Mouse (Mus musculus) forebrain, embryonic 16.5 days (tissue): ENCODE measurements around the gene F2rl2. TPM values are rescaled to one million over a fixed set of nuclear protein-coding genes. Genes with fewer than 3 reads are reported as not detected.

Source experiments
- ATAC-seq: fragments of 200-750 bp; cut with Nextera tagmentation; 2 replicates; pipeline ENCODE4 v1.8.0; 2017; ENCODE audit warnings: mild to moderate bottlenecking, moderate library complexity
- H3K27ac ChIP-seq: fragments of 300-500 bp; sonication (generic); 2 replicates; pipeline ENCODE4 v1.5.1; 2014; ENCODE audit warnings: low read length, control low read depth
- H3K27me3 ChIP-seq: fragments of 300-500 bp; sonication (generic); replicated peaks from 2 replicates; pipeline ENCODE4 v1.6.1; 2014; ENCODE audit warnings: low read length; ENCODE audit not compliant: control insufficient read depth, insufficient read depth
- H3K36me3 ChIP-seq: fragments of 300-500 bp; sonication (generic); 2 replicates; pipeline ENCODE4 v1.6.1; 2014; ENCODE audit not compliant: control insufficient read depth, insufficient read depth
- H3K4me1 ChIP-seq: fragments of 300-500 bp; sonication (generic); replicated peaks from 2 replicates; pipeline ENCODE4 v1.6.1; 2014; ENCODE audit warnings: low read length; ENCODE audit not compliant: control insufficient read depth, insufficient read depth
- H3K4me2 ChIP-seq: fragments of 300-500 bp; sonication (generic); 2 replicates; pipeline ENCODE4 v1.6.1; 2014; ENCODE audit warnings: mild to moderate bottlenecking, low read length, control low read depth
- H3K4me3 ChIP-seq: fragments of 300-500 bp; sonication (generic); replicated peaks from 2 replicates; pipeline ENCODE4 v1.5.1; 2014; ENCODE audit warnings: mild to moderate bottlenecking, low read length, control low read depth
- H3K9ac ChIP-seq: fragments of 300-500 bp; sonication (generic); replicated peaks from 2 replicates; pipeline ENCODE4 v1.6.1; 2014; ENCODE audit warnings: low read depth, low read length, control low read depth
- H3K9me3 ChIP-seq: fragments of 300-500 bp; sonication (generic); 2 replicates; pipeline ENCODE4 v1.6.1; 2016; ENCODE audit warnings: low read length; ENCODE audit not compliant: control insufficient read depth
- WGBS: fragments of 180-500 bp; shearing (Covaris S2); extraction: QIAGEN DNeasy Blood & Tissue Kit; methylation state at CpG from one replicate; pipeline ENCODE4 v1.1.7; 2014; 5-methylcytosine and 5-hydroxymethylcytosine counted together
- polyA plus RNA-seq: library from polyadenylated mRNA; unstranded; fragments of >200 nt; fragmentation: Nextera tagmentation; extraction: Ambion mirVana; gene quantifications from 2 replicates; pipeline ENCODE4 v1.2.1, GENCODE M21; 2015

Gene F2rl2
- polyA plus RNA-seq, 1 experiment from 2014 or later: 0.24 TPM

DNA sequence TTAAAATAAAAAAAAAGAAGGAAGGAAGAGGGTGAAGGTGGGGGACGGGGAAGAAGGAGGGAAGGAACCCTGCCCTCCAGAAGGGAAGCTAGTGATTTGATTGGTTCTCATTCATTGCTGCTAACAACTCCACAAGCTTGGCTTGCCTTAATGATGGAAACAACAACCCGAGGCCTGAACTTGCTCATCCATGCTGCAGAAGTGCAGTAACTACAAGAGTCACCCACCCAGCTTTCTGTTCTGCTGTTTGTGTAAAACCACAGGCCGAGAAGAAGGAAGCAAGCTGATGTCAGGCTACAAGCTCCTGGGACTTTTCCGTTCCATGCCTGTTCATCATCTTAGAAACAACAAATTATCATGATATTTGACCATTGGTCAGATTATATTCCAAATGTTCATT lies 18.7 kb downstream of the F2rl2 start:
- no peak for ATAC-seq
- peaks cover 9% of the 10 kb centered on the region; the same call in 1 of the 2 replicates for H3K4me1 ChIP-seq
- no peak overlapping the region for H3K9ac ChIP-seq
- H3K27ac ChIP-seq: no peak overlapping the region
- H3K27me3 ChIP-seq: no peaks in the 10 kb centered on the region
- H3K36me3 ChIP-seq: no peaks in the 10 kb centered on the region
- no peak overlapping the region for H3K4me2 ChIP-seq
- no peaks in the 10 kb centered on the region for H3K9me3 ChIP-seq
- 83% methylated on average over 4 of the region's 4 CpGs for WGBS
- no peak overlapping the region for H3K4me3 ChIP-seq

DNA sequence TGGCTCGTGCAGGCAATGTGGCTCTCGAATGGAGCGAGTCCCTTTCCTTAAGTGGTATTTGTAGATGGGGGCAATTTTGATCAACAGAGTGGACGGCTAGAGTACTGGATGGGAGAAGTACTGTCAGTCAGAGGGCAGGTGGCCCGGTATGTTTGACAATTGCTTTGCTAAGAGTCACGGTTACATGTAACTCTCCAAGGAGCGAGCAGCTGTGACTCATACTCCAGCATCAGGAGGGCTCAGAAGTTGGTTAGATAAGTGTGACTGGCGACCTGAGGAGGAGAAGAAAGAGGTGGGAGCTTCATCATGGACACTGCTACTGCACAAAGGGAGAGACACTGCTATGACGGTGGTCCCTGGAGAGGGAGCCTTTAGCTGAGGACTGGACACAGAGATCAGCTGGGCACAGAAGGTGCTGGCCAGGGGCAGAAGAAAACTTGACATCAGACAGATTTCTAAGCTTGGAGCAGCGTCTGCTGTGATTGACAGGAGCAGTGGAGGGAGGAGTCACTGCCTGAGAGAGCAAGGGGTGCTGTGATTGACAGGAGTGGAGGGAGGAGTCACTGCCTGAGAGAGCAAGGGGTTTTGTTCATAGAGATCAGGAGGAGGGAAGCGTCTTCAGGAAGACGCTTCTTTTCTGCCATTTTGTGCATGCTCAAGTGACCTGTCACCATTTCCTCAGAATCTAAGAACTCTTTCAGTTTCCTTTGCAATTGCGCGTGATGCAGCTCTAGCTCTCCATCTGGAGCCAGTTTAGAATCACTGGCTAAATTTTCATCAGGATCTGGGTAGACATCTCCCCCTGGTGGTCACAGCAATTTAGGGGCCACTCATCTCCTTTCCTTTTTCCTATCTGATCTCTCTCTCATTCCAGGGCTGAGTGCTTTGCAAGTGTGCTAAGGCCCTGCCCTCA lies 22.9 kb downstream of the F2rl2 start:
- ATAC-seq: peak; percentile 96
- Histone ChIP-seq H3K27me3 (no peaks in the 10 kb centered on the region), H3K4me3 (peak overlapping the region; percentile 23), H3K27ac (no peak overlapping the region), H3K9ac (no peak overlapping the region), H3K9me3 (no peaks in the 10 kb centered on the region), H3K4me2 (peak overlapping the region; percentile 42), H3K36me3 (no peaks in the 10 kb centered on the region), H3K4me1 (peaks cover 5% of the 10 kb centered on the region; the same call in 1 of the 2 replicates)
- 58% methylated on average over 14 of the region's 14 CpGs for WGBS

- H3K9me3 ChIP-seq: no peaks in the 10 kb centered on the region
- H3K4me2 ChIP-seq: no peak overlapping the region
- 95% methylated on average over 4 of the region's 4 CpGs for WGBS
- no peaks in the 10 kb centered on the region for H3K4me1 ChIP-seq
- no peak overlapping the region for H3K27ac ChIP-seq
- H3K4me3 ChIP-seq: no peak overlapping the region
- H3K27me3 ChIP-seq: no peaks in the 10 kb centered on the region
- ATAC-seq: no peak
- H3K9ac ChIP-seq: no peak overlapping the region
- H3K36me3 ChIP-seq: no peaks in the 10 kb centered on the region
These were observed 33.8 kb downstream of the F2rl2 start for GRCm38 (mm10) chr13:95730491-95730890.

- no peak overlapping the region for H3K27ac ChIP-seq
- peak; percentile 43; the same call in 1 of the 2 replicates for ATAC-seq
- WGBS: 71% methylated on average over 5 of the region's 5 CpGs
- H3K4me3 ChIP-seq: no peak overlapping the region
- no peak overlapping the region for H3K9ac ChIP-seq
- no peaks in the 10 kb centered on the region for H3K4me1 ChIP-seq
- H3K9me3 ChIP-seq: no peaks in the 10 kb centered on the region
- H3K4me2 ChIP-seq: no peak overlapping the region
- no peaks in the 10 kb centered on the region for H3K27me3 ChIP-seq
- no peaks in the 10 kb centered on the region for H3K36me3 ChIP-seq
These were observed 43.0 kb downstream of the F2rl2 start for GRCm38 (mm10) chr13:95739651-95740050.

DNA sequence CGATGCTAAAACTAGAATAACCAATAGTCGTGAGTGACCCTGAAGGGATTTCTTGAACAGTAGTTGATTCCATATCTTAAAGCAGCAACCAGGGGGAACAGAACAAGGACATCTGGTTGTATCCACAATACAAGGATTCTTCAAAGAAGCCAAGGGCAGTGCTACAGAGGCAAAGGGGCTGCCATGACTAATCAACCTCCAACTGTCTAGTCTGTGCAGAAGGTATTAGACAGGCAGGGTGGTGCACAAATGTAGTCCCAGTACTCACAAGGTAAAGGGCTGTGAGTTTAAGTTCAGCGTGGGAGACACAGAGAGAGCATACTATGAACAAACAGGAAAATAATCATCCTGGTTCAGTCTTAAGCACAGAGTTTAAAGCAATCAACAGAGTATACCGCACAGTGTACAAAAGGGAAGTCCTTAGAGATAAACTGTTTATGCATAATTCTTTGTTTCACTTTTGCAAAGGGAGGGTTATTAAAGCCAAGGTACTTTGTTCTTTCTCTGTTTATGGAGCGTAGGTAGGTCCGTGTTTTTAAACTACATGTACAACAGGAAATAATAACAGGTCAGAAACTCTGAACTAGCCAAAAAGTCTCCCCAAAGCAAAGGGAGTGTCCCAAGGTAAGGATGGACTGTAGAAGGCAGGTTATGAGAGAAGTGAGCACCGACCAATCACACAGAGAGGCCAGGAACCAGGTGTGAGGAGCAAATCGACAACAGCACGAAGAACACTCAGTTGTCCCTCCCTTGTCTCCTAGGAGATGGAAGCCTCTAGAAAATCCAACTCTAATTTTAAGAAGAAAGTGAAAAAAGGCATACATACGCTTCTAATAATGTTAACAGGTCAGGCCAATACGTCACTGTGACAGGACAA lies 45.4 kb downstream of the F2rl2 start:
- H3K4me3 ChIP-seq: no peak overlapping the region
- ATAC-seq: no peak
- H3K9me3 ChIP-seq: no peaks in the 10 kb centered on the region
- WGBS: 94% methylated on average over 11 of the region's 11 CpGs
- no peaks in the 10 kb centered on the region for H3K36me3 ChIP-seq
- no peak overlapping the region for H3K27ac ChIP-seq
- H3K4me1 ChIP-seq: no peaks in the 10 kb centered on the region
- H3K9ac ChIP-seq: no peak overlapping the region
- H3K4me2 ChIP-seq: no peak overlapping the region
- no peaks in the 10 kb centered on the region for H3K27me3 ChIP-seq

DNA sequence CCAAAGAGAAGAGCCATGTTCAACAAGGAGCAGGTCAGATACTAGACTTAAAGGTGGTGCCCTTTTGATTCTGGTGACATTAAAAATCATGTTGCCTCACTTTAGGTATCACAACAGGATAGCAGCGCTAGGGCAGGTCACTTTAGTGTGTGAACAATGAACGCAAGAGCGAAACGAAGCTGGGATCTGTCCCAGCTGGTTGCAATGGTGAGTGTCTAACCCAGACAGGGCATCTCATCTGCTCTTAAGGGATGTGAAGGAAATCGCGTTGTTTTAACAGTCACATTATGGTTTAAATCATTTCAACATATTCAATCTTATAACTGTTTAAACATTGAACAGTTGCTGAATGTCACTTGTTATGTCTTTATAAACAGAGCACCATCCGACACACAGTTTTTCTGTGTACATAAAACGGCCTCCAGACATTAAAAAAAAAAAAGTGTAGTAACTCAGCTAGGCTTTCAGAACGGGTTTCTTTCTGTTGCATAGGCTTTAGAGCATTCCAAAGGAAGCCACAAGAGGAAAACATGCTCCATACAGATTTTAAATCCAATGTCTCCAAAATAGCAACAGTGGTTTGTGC lies 46.3 kb downstream of the F2rl2 start:
- H3K27me3 ChIP-seq: no peaks in the 10 kb centered on the region
- H3K27ac ChIP-seq: no peak overlapping the region
- H3K9ac ChIP-seq: no peak overlapping the region
- H3K36me3 ChIP-seq: no peaks in the 10 kb centered on the region
- ATAC-seq: no peak
- H3K4me3 ChIP-seq: no peak overlapping the region
- H3K4me1 ChIP-seq: no peaks in the 10 kb centered on the region
- no peak overlapping the region for H3K4me2 ChIP-seq
- WGBS: 88% methylated on average over 9 of the region's 9 CpGs
- H3K9me3 ChIP-seq: no peaks in the 10 kb centered on the region

DNA sequence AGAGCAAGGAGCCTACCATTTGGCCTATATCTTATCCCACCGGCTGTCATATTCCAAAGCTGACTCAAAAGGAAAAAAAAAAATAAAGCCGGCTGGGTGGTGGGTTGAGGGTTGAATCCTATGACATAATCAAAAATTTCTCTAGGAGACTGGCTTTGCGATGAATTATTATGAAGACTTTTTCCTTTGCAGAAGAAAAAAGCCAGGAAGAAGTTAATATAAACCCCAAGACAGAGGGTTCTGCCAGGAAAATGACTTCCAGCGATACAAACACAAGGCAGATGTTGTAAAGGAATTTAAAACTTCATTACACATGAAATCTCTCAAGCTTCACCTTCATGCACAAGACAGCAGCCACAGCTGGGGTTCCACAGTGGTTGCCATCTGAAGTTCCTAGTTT lies 48.8 kb downstream of the F2rl2 start:
- ATAC-seq: no peak
- H3K4me1 ChIP-seq: no peaks in the 10 kb centered on the region
- no peak overlapping the region for H3K4me3 ChIP-seq
- H3K4me2 ChIP-seq: no peak overlapping the region
- no peaks in the 10 kb centered on the region for H3K27me3 ChIP-seq
- 89% methylated on average over 4 of the region's 4 CpGs for WGBS
- no peak overlapping the region for H3K27ac ChIP-seq
- H3K9ac ChIP-seq: no peak overlapping the region
- H3K36me3 ChIP-seq: no peaks in the 10 kb centered on the region
- no peaks in the 10 kb centered on the region for H3K9me3 ChIP-seq

GRCm38 (mm10) chr13:95746509-95746908 lies 49.9 kb downstream of the F2rl2 start:
- ATAC-seq: peak; percentile 77; the same call in 1 of the 2 replicates

GRCm38 (mm10) chr13:95747101-95747500 lies 50.4 kb downstream of the F2rl2 start:
- ATAC-seq: no peak
- WGBS: 85% methylated on average over 7 of the region's 7 CpGs
- no peaks in the 10 kb centered on the region for H3K9me3 ChIP-seq
- no peak overlapping the region for H3K27ac ChIP-seq
- H3K4me3 ChIP-seq: no peak overlapping the region
- no peaks in the 10 kb centered on the region for H3K27me3 ChIP-seq
- H3K4me2 ChIP-seq: no peak overlapping the region
- no peaks in the 10 kb centered on the region for H3K4me1 ChIP-seq
- no peak overlapping the region for H3K9ac ChIP-seq
- H3K36me3 ChIP-seq: no peaks in the 10 kb centered on the region

More at GRCm38 (mm10) chr13:95746509-95746908, 49.9 kb downstream of the F2rl2 start:
- WGBS: 11% methylated on average over 6 of the region's 6 CpGs
- no peak overlapping the region for H3K4me3 ChIP-seq
- no peaks in the 10 kb centered on the region for H3K36me3 ChIP-seq
- no peaks in the 10 kb centered on the region for H3K4me1 ChIP-seq
- no peak overlapping the region for H3K4me2 ChIP-seq
- no peak overlapping the region for H3K27ac ChIP-seq
- H3K9ac ChIP-seq: no peak overlapping the region
- no peaks in the 10 kb centered on the region for H3K27me3 ChIP-seq
- no peaks in the 10 kb centered on the region for H3K9me3 ChIP-seq
